ENCODE assay signal across 31 mouse cellular contexts in the genomic region with DNA sequence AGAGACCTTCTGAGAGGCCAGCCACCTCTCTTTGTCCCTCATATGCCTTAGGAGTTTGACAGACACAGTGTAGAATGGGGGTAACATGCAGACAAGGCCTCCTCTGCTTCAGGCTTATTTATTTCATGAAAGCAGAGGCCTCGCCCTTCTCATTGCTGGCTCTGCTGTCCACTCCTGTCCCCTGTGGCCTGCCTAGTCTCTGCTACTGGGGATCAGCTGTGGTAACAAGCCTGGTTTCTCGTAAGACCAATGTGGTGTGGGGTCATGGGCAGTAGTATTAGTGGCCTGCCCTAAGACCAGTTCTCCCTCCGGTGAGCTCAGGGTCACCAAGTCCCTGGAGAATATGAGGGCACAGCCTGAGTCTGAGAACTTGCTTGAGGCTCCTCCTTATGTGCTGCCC. TPM values are rescaled to one million over a fixed set of nuclear protein-coding genes. Genes with fewer than 3 reads are reported as not detected.
DNase-seq lines count a peak whose midpoint lies in the region; ATAC-seq and TF ChIP-seq lines count a peak whose summit lies in the region.
"Had no signal": no experiment of that assay in that cellular context is flagged by ENCODE, and none has a peak within 500 bp of the region (broad histone marks: within the 10 kb centered on the region; RNA-seq: fewer than 3 reads in every experiment).

No protein-coding gene starts in this region.

- H3K9me3 ChIP-seq in heart, embryonic 11.5 days (replicated peaks; ENCODE audit: control insufficient read depth, low read length), result no peaks in the 10 kb centered on the region
- no peaks in the 10 kb centered on the region for H3K9me3 ChIP-seq in kidney, embryonic 14.5 days (ENCODE audit: control insufficient read depth, low read length)
- no peaks in the 10 kb centered on the region for H3K9me3 ChIP-seq in embryonic facial prominence, embryonic 10.5 days
- H3K9me3 ChIP-seq: forebrain, embryonic 15.5 days; limb, embryonic 13.5 days; midbrain, embryonic 13.5 days; neural tube, embryonic 13.5 days had no signal

- peaks cover 37% of the 10 kb centered on the region for H3K27me3 ChIP-seq in heart, embryonic 11.5 days (ENCODE audit: control insufficient read depth, insufficient read depth, low read length)
- H3K27me3 ChIP-seq in kidney, embryonic 14.5 days (ENCODE audit: control insufficient read depth, insufficient read depth, low read length), result peaks cover 2% of the 10 kb centered on the region; the same call in 1 of the 2 replicates
- peaks cover 96% of the 10 kb centered on the region for H3K27me3 ChIP-seq in embryonic facial prominence, embryonic 10.5 days (replicated peaks; ENCODE audit: low read depth, poor library complexity, severe bottlenecking)

- H3K4me2 ChIP-seq in heart, embryonic 11.5 days, result no peak overlapping the region
- H3K4me2 ChIP-seq in kidney, embryonic 14.5 days (replicated peaks; ENCODE audit: low read depth, low read length), result no peak overlapping the region
- H3K4me2 ChIP-seq: forebrain, embryonic 15.5 days; limb, embryonic 13.5 days; liver, embryonic 11.5 days; midbrain, embryonic 13.5 days; neural tube, embryonic 13.5 days had no signal

- DNase-seq in heart, adult 11 months, result peak; percentile 93
- no peak for DNase-seq in kidney, adult 18-20 months
- no peak for DNase-seq in lung, adult 2 months
- DNase-seq in lung, postnatal 25 days (ENCODE audit: low spot score), result no peak
- DNase-seq in embryonic facial prominence, embryonic 10.5 days (ENCODE audit: low spot score), result no peak
- no peak for DNase-seq in urinary bladder, adult 2 months (ENCODE audit: low spot score)
- DNase-seq: adrenal gland, adult 2 months; cerebellum, adult 8-10 months; cerebellum, postnatal 25 days; gastrocnemius, postnatal 36 days; lung, adult 18-20 months; right cerebral cortex, postnatal 4 days; thymus, adult 2 months; thymus, postnatal 36 days had no signal

- peaks cover 51% of the 10 kb centered on the region for H3K4me1 ChIP-seq in heart, embryonic 11.5 days (ENCODE audit: control insufficient read depth, insufficient read depth, low read length)
- peaks cover 36% of the 10 kb centered on the region for H3K4me1 ChIP-seq in kidney, embryonic 14.5 days (ENCODE audit: control insufficient read depth, insufficient read depth, low read length)
- 0 out of 2 replicates have a peak, but pooled peaks cover 2% of the 10 kb centered on the region for H3K4me1 ChIP-seq in lung, adult 2 months (ENCODE audit: control insufficient read depth, insufficient read depth, low read length)
- H3K4me1 ChIP-seq in embryonic facial prominence, embryonic 10.5 days, result peaks cover 92% of the 10 kb centered on the region
- H3K4me1 ChIP-seq: forebrain, embryonic 15.5 days; midbrain, embryonic 13.5 days had no signal

- H3K9ac ChIP-seq in heart, embryonic 11.5 days (ENCODE audit: low read depth, low read length), result no peak overlapping the region
- H3K9ac ChIP-seq in kidney, embryonic 14.5 days (ENCODE audit: low read depth, low read length), result no peak overlapping the region
- H3K9ac ChIP-seq: forebrain, embryonic 15.5 days; limb, embryonic 13.5 days; midbrain, embryonic 13.5 days; neural tube, embryonic 13.5 days had no signal

- WGBS in heart, embryonic 11.5 days (ENCODE audit: insufficient replicate concordance), result 70% methylated on average over 3 of the region's 3 CpGs
- WGBS in kidney, embryonic 14.5 days, result 84% methylated on average over 3 of the region's 3 CpGs
- WGBS in lung, adult 2 months, result 91% methylated on average over 3 of the region's 3 CpGs
- 73% methylated on average over 3 of the region's 3 CpGs for WGBS in embryonic facial prominence, embryonic 10.5 days

- no peak overlapping the region for H3K27ac ChIP-seq in heart, embryonic 11.5 days (ENCODE audit: low read depth, low read length)
- peak overlapping the region; percentile 47; the same call in 1 of the 2 replicates for H3K27ac ChIP-seq in kidney, embryonic 14.5 days (ENCODE audit: low read depth, low read length)
- H3K27ac ChIP-seq in embryonic facial prominence, embryonic 10.5 days (replicated peaks), result peak overlapping the region; percentile 16; the same call in 1 of the 2 replicates
- H3K27ac ChIP-seq: forebrain, embryonic 15.5 days; layer of hippocampus, adult 2 months; left cerebral cortex, adult 2 months; limb, embryonic 13.5 days; macrophage; midbrain, embryonic 13.5 days; neural tube, embryonic 13.5 days had no signal

- no peak for ATAC-seq in heart, embryonic 11.5 days (replicated peaks; ENCODE audit: insufficient number of reproducible peaks, low FRiP score, low TSS enrichment)
- ATAC-seq in kidney, embryonic 14.5 days (ENCODE audit: low FRiP score, low TSS enrichment), result no peak
- ATAC-seq: CD4-positive, CD25-positive, alpha-beta regulatory T cell, adult 4 months; forebrain, embryonic 15.5 days; hindbrain, embryonic 16.5 days; midbrain, embryonic 13.5 days had no signal

- no peaks in the 10 kb centered on the region for H3K36me3 ChIP-seq in heart, embryonic 11.5 days (ENCODE audit: control insufficient read depth, insufficient read depth, low read length)
- H3K36me3 ChIP-seq in kidney, embryonic 14.5 days (ENCODE audit: control insufficient read depth, insufficient read depth, low read length), result no peaks in the 10 kb centered on the region
- no peaks in the 10 kb centered on the region for H3K36me3 ChIP-seq in embryonic facial prominence, embryonic 10.5 days (replicated peaks)
- H3K36me3 ChIP-seq: forebrain, embryonic 15.5 days; limb, embryonic 13.5 days; midbrain, embryonic 13.5 days; neural tube, embryonic 13.5 days had no signal

- TF ChIP-seq POLR2A in lung, adult 2 months (IDR thresholded peaks at IDR 0.05; ENCODE audit: borderline replicate concordance, extremely low read depth, low read depth, low read length), result 0 out of 2 replicates have a peak, but pooled peaks have one; percentile 4

- no peak for TF ChIP-seq CTCF in lung, adult 2 months (IDR thresholded peaks at IDR 0.05; ENCODE audit: insufficient read depth, low read length)

- no peak overlapping the region for H3K4me3 ChIP-seq in heart, embryonic 11.5 days (ENCODE audit: low read depth, low read length)
- H3K4me3 ChIP-seq in kidney, embryonic 14.5 days (ENCODE audit: low read length), result no peak overlapping the region
- H3K4me3 ChIP-seq in lung, adult 2 months (replicated peaks; ENCODE audit: extremely low read depth, low read depth, low read length), result no peak overlapping the region
- H3K4me3 ChIP-seq in embryonic facial prominence, embryonic 10.5 days, result no peak overlapping the region
- H3K4me3 ChIP-seq: forebrain, embryonic 15.5 days; layer of hippocampus, adult 2 months; left cerebral cortex, adult 2 months; limb, embryonic 13.5 days; midbrain, embryonic 13.5 days; neural tube, embryonic 13.5 days had no signal

RNA-seq across cellular contexts. Expression of a gene that starts 11.4 kb away (rescaled TPM):
- polyA plus RNA-seq in heart, embryonic 11.5 days (2014; fragmentation: Nextera tagmentation; extraction: Ambion mirVana), result 3.6 and 4.4 TPM in 2 replicates
- polyA plus RNA-seq in kidney, embryonic 14.5 days (2014; fragmentation: Nextera tagmentation; extraction: Ambion mirVana), result 18.2 and 19.8 TPM in 2 replicates
- polyA plus RNA-seq in lung, adult 2 months (2012; rRNA removed), result 257 and 302 TPM in 2 replicates
- polyA plus RNA-seq in embryonic facial prominence, embryonic 10.5 days (2016; fragmentation: Nextera tagmentation; extraction: Ambion mirVana), result 9.9 and 10.9 TPM in 2 replicates
- polyA plus RNA-seq in urinary bladder, adult 2 months (2012; rRNA removed), result 130 and 133 TPM in 2 replicates
- polyA plus RNA-seq: CD4-positive, CD25-positive, alpha-beta regulatory T cell, adult 4 months; macrophage had no signal

RNA-seq across cellular contexts. Expression of a gene that starts 29.2 kb away (rescaled TPM):
- not detected in 2 replicates for polyA plus RNA-seq in heart, embryonic 11.5 days (2014; fragmentation: Nextera tagmentation; extraction: Ambion mirVana)
- polyA plus RNA-seq in kidney, embryonic 14.5 days (2014; fragmentation: Nextera tagmentation; extraction: Ambion mirVana), result not detected in 2 replicates
- polyA plus RNA-seq in lung, adult 2 months (2012; rRNA removed), result not detected in 2 replicates
- not detected in 2 replicates for polyA plus RNA-seq in embryonic facial prominence, embryonic 10.5 days (2016; fragmentation: Nextera tagmentation; extraction: Ambion mirVana)
- not detected in 2 replicates for polyA plus RNA-seq in urinary bladder, adult 2 months (2012; rRNA removed)
- polyA plus RNA-seq: adrenal gland, adult 2 months; embryonic facial prominence, embryonic 11.5 days; forebrain, embryonic 15.5 days; frontal cortex, adult 2 months; heart, embryonic 16.5 days; hindbrain, embryonic 16.5 days; intestine, embryonic 14.5 days; liver, embryonic 11.5 days; macrophage; midbrain, embryonic 13.5 days; neural tube, embryonic 13.5 days; spleen, adult 2 months; thymus, adult 2 months had no signal
